Mouse (Mus musculus) cerebellum, adult 11 months (tissue): ENCODE results near the gene Pde4c.

Experiments used
- DNase-seq: peaks from one replicate; pipeline ENCODE4 v3.0.0; 2022

Gene Pde4c

GRCm38 (mm10) chr8:70725792-70726447 is 2.4 kb downstream of the Pde4c start:
- DNase-seq = no peak

- no peak for DNase-seq
Observed at GRCm38 (mm10) chr8:70726721-70727120, 3.2 kb downstream of the Pde4c start.

GRCm38 (mm10) chr8:70729808-70730475 is 6.4 kb downstream of the Pde4c start:
- DNase-seq = no peak

- no peak for DNase-seq
Observed at GRCm38 (mm10) chr8:70730956-70731355, 7.4 kb downstream of the Pde4c start.

GRCm38 (mm10) chr8:70737705-70738104 is 14.2 kb downstream of the Pde4c start:
- DNase-seq = no peak

- DNase-seq = no peak
Observed at GRCm38 (mm10) chr8:70738211-70738610, 14.7 kb downstream of the Pde4c start.

GRCm38 (mm10) chr8:70741661-70742060 is 18.1 kb downstream of the Pde4c start:
- DNase-seq = no peak

GRCm38 (mm10) chr8:70742176-70742575 is 18.7 kb downstream of the Pde4c start:
- no peak for DNase-seq

GRCm38 (mm10) chr8:70742981-70743655 is 19.6 kb downstream of the Pde4c start:
- DNase-seq = no peak

GRCm38 (mm10) chr8:70743656-70744590 is 20.4 kb downstream of the Pde4c start:
- no peak for DNase-seq

GRCm38 (mm10) chr8:70744806-70745205 is 21.3 kb downstream of the Pde4c start:
- DNase-seq = no peak

- DNase-seq = no peak
Observed at GRCm38 (mm10) chr8:70745691-70746220, 22.2 kb downstream of the Pde4c start.

GRCm38 (mm10) chr8:70746676-70747075 is 23.2 kb downstream of the Pde4c start:
- DNase-seq = no peak

GRCm38 (mm10) chr8:70747211-70747890 is 23.8 kb downstream of the Pde4c start:
- no peak for DNase-seq

- no peak for DNase-seq
Observed at GRCm38 (mm10) chr8:70748246-70749096, 25.0 kb downstream of the Pde4c start.

GRCm38 (mm10) chr8:70749097-70749674 is 25.7 kb downstream of the Pde4c start:
- no peak for DNase-seq

- DNase-seq = no peak
Observed at GRCm38 (mm10) chr8:70750128-70750680, 26.7 kb downstream of the Pde4c start.

GRCm38 (mm10) chr8:70752000-70752764 is 28.7 kb downstream of the Pde4c start:
- DNase-seq = peak; percentile 69

GRCm38 (mm10) chr8:70753151-70753550 is 29.6 kb downstream of the Pde4c start:
- peak; percentile 49 for DNase-seq
